Mouse (Mus musculus) fibroblast of lung, adult 2 months (primary cell): Measurements from ENCODE around the gene Txndc16.

ENCODE experiments used
- DNase-seq: peaks from one replicate; pipeline ENCODE4 v3.0.0-alpha.2; 2011; ENCODE audit warnings: low read depth

Txndc16 gene

GRCm38 (mm10) chr14:45220090-45220956, at the start of gene Txndc16:
Txndc16 (minus strand) TSS chr14:45220328.
- peak; percentile 18 for DNase-seq

- no peak for DNase-seq
Observed at GRCm38 (mm10) chr14:45263831-45264592, 43.9 kb upstream of the Txndc16 start.

- DNase-seq, result no peak
Observed at GRCm38 (mm10) chr14:45251548-45252076, 31.5 kb upstream of the Txndc16 start.

GRCm38 (mm10) chr14:45241613-45242012, 21.5 kb upstream of the Txndc16 start:
- DNase-seq, result no peak

GRCm38 (mm10) chr14:45239042-45239441, 18.9 kb upstream of the Txndc16 start:
- no peak for DNase-seq

GRCm38 (mm10) chr14:45220957-45221630, 966 bp upstream of the Txndc16 start:
- no peak for DNase-seq

- peak; percentile 99 for DNase-seq
Observed at GRCm38 (mm10) chr14:45219281-45220089, 643 bp downstream of the Txndc16 start, which contains the start of gene Gpr137c. Gpr137c (plus strand) TSS chr14:45219717.

GRCm38 (mm10) chr14:45217693-45218092, 2.4 kb downstream of the Txndc16 start:
- DNase-seq, result no peak

- no peak for DNase-seq
Observed at GRCm38 (mm10) chr14:45216711-45217340, 3.3 kb downstream of the Txndc16 start.

- no peak for DNase-seq
Observed at GRCm38 (mm10) chr14:45211431-45211830, 8.7 kb downstream of the Txndc16 start.

- no peak for DNase-seq
Observed at GRCm38 (mm10) chr14:45210683-45211082, 9.4 kb downstream of the Txndc16 start.

GRCm38 (mm10) chr14:45200607-45201006, 19.5 kb downstream of the Txndc16 start:
- DNase-seq, result no peak

GRCm38 (mm10) chr14:45190999-45191398, 29.1 kb downstream of the Txndc16 start:
- DNase-seq, result peak; percentile 72

- no peak for DNase-seq
Observed at GRCm38 (mm10) chr14:45181611-45182010, 38.5 kb downstream of the Txndc16 start.

GRCm38 (mm10) chr14:45179606-45180005, 40.5 kb downstream of the Txndc16 start:
- DNase-seq, result no peak

- no peak for DNase-seq
Observed at GRCm38 (mm10) chr14:45179186-45179585, 40.9 kb downstream of the Txndc16 start.

GRCm38 (mm10) chr14:45175012-45175740, 45.0 kb downstream of the Txndc16 start:
- DNase-seq, result no peak

- DNase-seq, result no peak
Observed at GRCm38 (mm10) chr14:45172260-45172659, 47.9 kb downstream of the Txndc16 start.

GRCm38 (mm10) chr14:45167366-45167765, 52.8 kb downstream of the Txndc16 start:
- DNase-seq, result no peak
